Mouse (Mus musculus) stomach, embryonic 14.5 days (tissue): ENCODE results near the gene Tmem138. TPM values are rescaled to one million over a fixed set of nuclear protein-coding genes. Genes with fewer than 3 reads are reported as not detected.

ENCODE experiments used
- ATAC-seq: fragments of 200-750 bp; cut with Nextera tagmentation; 2 replicates; pipeline ENCODE4 v1.8.0; 2017; ENCODE audit warnings: low read depth, moderate TSS enrichment; ENCODE audit not compliant: insufficient number of reproducible peaks, insufficient read depth, low FRiP score
- H3K27ac ChIP-seq: fragments of 300-500 bp; sonication (generic); 2 replicates; pipeline ENCODE4 v1.5.1; 2014; ENCODE audit warnings: mild to moderate bottlenecking, low read length, moderate library complexity, mixed read lengths
- H3K27me3 ChIP-seq: fragments of 300-500 bp; sonication (generic); 2 replicates; pipeline ENCODE4 v1.6.1; 2014; ENCODE audit warnings: low read length, control low read depth, mixed read lengths; ENCODE audit not compliant: control insufficient read depth, insufficient read depth
- H3K36me3 ChIP-seq: fragments of 300-500 bp; sonication (generic); 2 replicates; pipeline ENCODE4 v1.6.1; 2014; ENCODE audit warnings: mild to moderate bottlenecking, control low read depth, low read length, moderate library complexity, mixed read lengths; ENCODE audit not compliant: control insufficient read depth, insufficient read depth
- H3K4me1 ChIP-seq: fragments of 300-500 bp; sonication (generic); 2 replicates; pipeline ENCODE4 v1.6.1; 2014; ENCODE audit warnings: low read length, control low read depth, mixed read lengths; ENCODE audit not compliant: control insufficient read depth, insufficient read depth
- H3K4me2 ChIP-seq: fragments of 300-500 bp; sonication (generic); replicated peaks from 2 replicates; pipeline ENCODE4 v1.6.1; 2014; ENCODE audit warnings: low read depth, low read length, control low read depth
- H3K4me3 ChIP-seq: fragments of 300-500 bp; sonication (generic); 2 replicates; pipeline ENCODE4 v1.5.1; 2014; ENCODE audit warnings: low read depth, low read length, control low read depth
- H3K9ac ChIP-seq: fragments of 300-500 bp; sonication (generic); replicated peaks from 2 replicates; pipeline ENCODE4 v1.6.1; 2014; ENCODE audit warnings: low read depth, mild to moderate bottlenecking, control low read depth, low read length, moderate library complexity, mixed read lengths
- H3K9me3 ChIP-seq: fragments of 300-500 bp; sonication (generic); 2 replicates; pipeline ENCODE4 v1.6.1; 2016; ENCODE audit warnings: low read depth, low read length, control low read depth; ENCODE audit not compliant: control insufficient read depth
- WGBS: fragments of 180-500 bp; shearing (Covaris S2); extraction: QIAGEN DNeasy Blood & Tissue Kit; methylation state at CpG from one replicate; pipeline ENCODE4 v1.1.7; 2014; 5-methylcytosine and 5-hydroxymethylcytosine counted together
- polyA plus RNA-seq: library from polyadenylated mRNA; unstranded; fragments of >200 nt; fragmentation: Nextera tagmentation; extraction: Ambion mirVana; gene quantifications from 2 replicates; pipeline ENCODE4 v1.2.1, GENCODE M21; 2014

Tmem138 gene
- 37.0 and 38.4 TPM in 2 replicates for polyA plus RNA-seq

DNA sequence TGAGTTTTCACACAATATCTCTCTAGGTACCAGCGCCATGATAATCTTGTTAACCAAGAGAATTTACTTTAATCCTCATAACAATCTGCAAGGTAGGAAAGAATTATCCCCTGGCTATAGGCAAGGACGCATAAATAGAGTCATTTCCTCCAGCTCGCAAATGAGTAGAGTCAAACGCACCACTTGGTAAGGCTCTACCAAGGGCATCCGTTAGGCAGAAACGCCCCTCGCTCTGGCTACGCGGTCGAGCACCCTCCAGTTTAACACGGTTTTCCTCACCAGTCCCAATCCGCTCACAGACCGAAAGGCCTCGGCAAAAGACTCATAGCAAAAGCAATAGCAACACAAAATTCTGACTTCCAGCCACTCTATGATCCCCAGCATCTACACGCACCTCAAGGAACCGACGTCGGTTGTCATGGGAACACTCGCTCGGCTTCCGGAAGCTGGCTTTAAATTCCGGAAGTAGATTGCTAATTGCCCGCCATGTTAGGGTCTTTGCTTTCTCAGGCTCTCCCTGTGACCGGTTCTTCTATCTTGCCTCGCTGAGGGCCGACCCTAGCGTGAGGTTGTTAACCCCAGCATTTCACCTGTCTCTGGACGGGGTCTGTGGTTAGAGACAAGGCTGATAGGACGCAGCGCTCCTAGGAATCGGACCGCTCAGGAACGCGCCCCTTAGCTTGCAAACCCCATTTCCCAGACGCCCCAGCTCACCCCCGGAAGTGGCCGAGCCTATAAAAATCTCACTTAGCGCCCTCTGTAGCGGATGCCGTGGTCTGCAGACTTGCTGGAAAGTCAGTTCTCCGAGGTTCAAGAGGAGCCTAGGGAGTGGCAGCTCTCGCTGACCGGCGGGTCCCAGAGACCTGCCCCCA lies at the start of gene Tmem138, which contains the start of gene Cyb561a3:
Tmem138 (minus strand) TSS at position 673 of the 872 bp plus-strand sequence.
Cyb561a3 (plus strand) TSS at position 483 of the 872 bp plus-strand sequence.
- Histone ChIP-seq H3K4me3 (peak within 1 kb of the TSS; percentile 66), H3K9ac (peak within 1 kb of the TSS; percentile 76), H3K27me3 (no peaks in the 10 kb centered on the region), H3K9me3 (no peaks in the 10 kb centered on the region), H3K4me1 (peaks cover 4% of the 10 kb centered on the region; the same call in 1 of the 2 replicates), H3K36me3 (peaks cover 17% of the 10 kb centered on the region), H3K27ac (peak within 1 kb of the TSS; percentile 71), H3K4me2 (peak within 1 kb of the TSS; percentile 88)
- under 1% methylated on average over 44 of the region's 44 CpGs for WGBS
- peak; percentile 96 for ATAC-seq

DNA sequence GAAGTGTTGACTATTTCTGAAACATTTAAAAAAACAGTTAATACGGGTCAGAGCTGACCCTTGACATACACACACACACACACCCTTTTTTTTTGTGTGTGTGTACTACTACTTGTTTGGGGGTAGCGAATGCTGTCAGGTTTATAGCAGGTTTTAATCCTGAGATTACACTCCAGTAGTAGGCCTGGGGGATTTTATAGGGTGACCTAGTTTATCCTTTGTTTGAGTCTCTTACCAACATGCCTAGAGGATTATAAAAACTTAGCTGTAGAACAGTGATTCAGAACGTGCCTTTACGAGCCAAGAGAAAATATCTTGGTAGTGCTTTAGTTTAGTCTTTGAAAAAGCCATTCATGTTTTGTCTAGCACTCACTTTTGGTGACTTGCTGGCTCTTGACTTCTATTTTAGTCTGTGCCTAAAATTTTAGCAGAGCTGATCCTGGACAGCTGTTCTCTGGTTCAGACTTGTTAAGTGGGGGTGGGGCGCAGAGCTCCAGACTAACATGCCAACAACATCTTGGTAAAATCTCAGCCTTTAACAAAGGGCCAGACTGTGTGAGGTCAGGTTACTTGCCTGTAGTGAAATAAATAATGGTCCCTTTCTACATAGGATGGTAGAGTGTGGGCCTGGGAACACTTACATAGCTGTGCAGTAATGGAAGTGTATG lies 31.5 kb upstream of the Tmem138 start:
- 72% methylated on average over 5 of the region's 5 CpGs for WGBS
- ATAC-seq = no peak
- H3K27ac ChIP-seq = no peak overlapping the region

DNA sequence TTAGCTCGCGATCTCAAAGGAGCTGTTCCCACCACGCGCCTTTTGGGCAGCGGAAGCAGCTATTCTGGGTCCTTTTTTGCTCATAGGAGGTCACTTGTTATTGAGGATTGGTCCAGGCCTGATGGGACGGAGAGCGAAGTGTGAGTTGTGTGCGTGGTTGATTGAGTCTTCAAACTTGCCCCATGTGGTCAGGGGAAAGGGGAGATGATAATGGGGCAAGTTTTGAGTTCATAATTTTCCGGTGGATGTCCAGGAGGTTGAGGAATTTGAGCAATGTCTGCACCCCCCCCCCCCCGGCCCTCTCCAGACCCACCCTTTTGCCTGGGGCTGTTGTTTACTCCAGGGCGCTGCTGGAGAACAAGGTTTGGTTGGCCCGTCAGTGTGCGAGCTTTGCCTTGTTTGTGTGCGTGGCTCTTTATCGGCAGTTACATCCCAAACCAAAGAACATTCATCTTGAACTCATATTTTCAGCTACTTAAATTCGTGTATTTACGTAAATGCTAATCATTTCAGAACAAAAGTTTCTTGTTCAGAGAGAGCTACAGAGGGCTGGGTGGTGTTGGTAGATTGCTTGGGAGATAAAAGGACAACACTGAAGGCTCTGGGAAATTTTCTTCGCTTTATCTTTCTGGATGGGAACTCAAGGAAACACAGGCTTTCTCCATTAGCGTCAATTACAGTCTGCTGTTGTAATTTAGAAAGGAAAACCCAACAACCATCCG lies 28.9 kb upstream of the Tmem138 start:
- Histone ChIP-seq H3K9me3 (no peaks in the 10 kb centered on the region), H3K27me3 (no peaks in the 10 kb centered on the region), H3K4me1 (peaks cover 27% of the 10 kb centered on the region), H3K36me3 (peaks cover 37% of the 10 kb centered on the region), H3K4me3 (peak overlapping the region; percentile 98), H3K4me2 (peak overlapping the region; percentile 85), H3K9ac (peak overlapping the region; percentile 94), H3K27ac (peak overlapping the region; percentile 93)
- 5% methylated on average over 20 of the region's 20 CpGs for WGBS
- ATAC-seq = no peak

More for the DNA sequence above, 31.5 kb upstream of the Tmem138 start:
- no peak overlapping the region for H3K4me3 ChIP-seq
- no peaks in the 10 kb centered on the region for H3K9me3 ChIP-seq
- H3K4me2 ChIP-seq = no peak overlapping the region
- no peak overlapping the region for H3K9ac ChIP-seq
- no peaks in the 10 kb centered on the region for H3K27me3 ChIP-seq
- H3K4me1 ChIP-seq = peaks cover 16% of the 10 kb centered on the region
- H3K36me3 ChIP-seq = peaks cover 63% of the 10 kb centered on the region

DNA sequence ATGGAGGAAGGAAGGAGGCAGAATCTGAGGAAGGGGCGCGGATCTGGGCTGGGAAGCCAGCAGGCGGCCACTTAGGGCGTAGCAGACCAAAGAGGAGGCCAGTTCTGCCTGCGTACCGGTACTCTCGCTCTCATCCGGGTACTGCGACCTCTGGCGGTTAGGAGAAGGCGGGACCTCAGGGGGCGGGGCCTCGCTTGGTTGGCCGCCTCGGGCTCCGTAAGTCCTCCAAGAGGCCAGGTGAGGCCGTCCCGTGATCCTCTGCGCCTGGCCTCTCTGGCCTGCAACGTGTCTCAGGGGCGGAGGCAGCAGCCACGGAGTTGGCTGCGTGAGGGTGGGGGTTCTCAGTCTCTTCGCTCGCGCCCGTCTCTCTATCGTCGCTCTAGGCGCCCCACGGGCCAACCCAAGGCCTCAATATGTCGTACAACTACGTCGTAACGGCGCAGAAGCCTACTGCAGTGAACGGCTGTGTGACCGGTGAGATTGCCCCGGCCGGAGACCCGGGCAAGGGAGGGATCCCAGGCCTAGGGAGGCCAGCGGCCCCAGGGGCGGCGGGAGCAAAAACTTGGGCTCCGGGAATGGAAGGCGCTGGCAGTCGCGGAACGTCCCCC lies 28.2 kb upstream of the Tmem138 start, which contains the start of the genes Ddb1 and Tkfc:
Ddb1 (plus strand) TSS at position 35 of the 608 bp plus-strand sequence.
Tkfc (minus strand) TSS at position 362 of the 608 bp plus-strand sequence.
- H3K27ac ChIP-seq = peak within 1 kb of the TSS; percentile 93
- WGBS = under 1% methylated on average over 49 of the region's 49 CpGs

DNA sequence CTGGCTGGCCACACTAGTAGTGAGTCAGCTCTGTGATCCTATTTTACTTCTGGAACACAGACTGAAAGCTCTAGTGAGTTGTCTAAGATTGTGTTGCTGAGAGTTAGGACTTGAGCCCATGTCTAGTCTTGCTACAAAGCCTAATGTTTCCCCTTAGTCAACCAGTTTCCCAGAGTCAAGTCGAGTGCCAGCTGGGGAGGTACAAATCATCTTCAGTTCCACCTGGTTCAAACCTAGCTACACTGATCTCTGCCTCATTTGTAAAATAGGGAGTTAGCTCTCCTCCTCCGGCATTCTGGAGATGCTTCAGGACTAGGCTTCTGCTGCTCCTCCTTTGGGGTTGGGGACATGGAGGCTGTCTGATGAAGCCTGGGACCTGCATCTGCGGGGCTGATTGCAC lies 27.4 kb upstream of the Tmem138 start:
- WGBS = 39% methylated on average over 3 of the region's 3 CpGs
- peak overlapping the region; percentile 49 for H3K9ac ChIP-seq
- ATAC-seq = no peak
- H3K4me1 ChIP-seq = peaks cover 27% of the 10 kb centered on the region
- no peaks in the 10 kb centered on the region for H3K27me3 ChIP-seq
- H3K9me3 ChIP-seq = no peaks in the 10 kb centered on the region
- peak overlapping the region; percentile 98; the same call in 1 of the 2 replicates for H3K4me3 ChIP-seq
- H3K4me2 ChIP-seq = peak overlapping the region; percentile 52
- peak overlapping the region; percentile 87 for H3K27ac ChIP-seq
- H3K36me3 ChIP-seq = peaks cover 22% of the 10 kb centered on the region

More for the DNA sequence above, 28.2 kb upstream of the Tmem138 start, which contains the start of the genes Ddb1 and Tkfc:
- ATAC-seq = peak; percentile 97
- Histone ChIP-seq H3K9ac (peak within 1 kb of the TSS; percentile 94), H3K4me3 (peak within 1 kb of the TSS; percentile 98), H3K27me3 (no peaks in the 10 kb centered on the region), H3K4me2 (peak within 1 kb of the TSS; percentile 85), H3K36me3 (peaks cover 31% of the 10 kb centered on the region), H3K4me1 (peaks cover 27% of the 10 kb centered on the region), H3K9me3 (no peaks in the 10 kb centered on the region)

DNA sequence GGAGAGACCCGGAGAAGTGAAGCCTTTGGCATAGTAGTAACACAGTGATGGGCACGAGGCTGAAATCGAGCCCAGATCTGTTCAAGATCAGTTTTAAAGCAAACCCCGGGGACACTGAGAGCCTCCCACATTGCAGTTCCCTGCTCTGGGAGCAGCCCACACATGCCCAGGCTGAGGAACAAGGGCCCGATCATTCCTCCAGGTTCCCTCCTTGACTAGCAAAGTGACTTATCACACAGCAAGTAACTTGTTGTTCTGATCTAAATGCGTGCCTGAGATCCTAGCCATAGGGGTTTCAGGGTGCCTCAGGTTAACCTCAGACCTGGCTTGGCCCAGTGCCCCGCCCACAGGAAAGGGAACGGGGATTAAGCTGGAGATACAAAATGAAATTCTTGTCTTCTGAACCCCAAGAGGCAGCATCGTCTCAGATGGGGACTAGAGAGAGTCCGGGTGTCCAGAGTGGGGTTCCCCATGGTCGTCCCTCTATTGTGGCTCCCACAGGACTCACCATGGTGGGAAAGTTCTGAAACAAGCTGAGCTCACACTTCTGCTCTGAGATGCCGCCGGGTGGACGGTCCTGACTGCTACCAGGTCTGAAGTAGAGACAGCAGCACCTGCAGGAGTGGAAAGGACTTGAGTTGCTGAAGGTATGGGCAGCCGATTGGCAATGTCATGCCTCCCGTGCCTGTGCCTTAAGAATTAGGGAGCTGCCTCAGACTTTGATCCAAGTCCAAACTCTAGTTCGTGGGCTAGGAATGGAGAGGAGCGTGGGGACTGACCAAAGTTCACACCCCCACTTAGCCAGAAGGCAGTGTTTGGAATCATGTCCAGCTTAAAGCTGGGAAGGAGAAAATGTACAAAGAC lies 26.7 kb upstream of the Tmem138 start:
- H3K9ac ChIP-seq = no peak overlapping the region

DNA sequence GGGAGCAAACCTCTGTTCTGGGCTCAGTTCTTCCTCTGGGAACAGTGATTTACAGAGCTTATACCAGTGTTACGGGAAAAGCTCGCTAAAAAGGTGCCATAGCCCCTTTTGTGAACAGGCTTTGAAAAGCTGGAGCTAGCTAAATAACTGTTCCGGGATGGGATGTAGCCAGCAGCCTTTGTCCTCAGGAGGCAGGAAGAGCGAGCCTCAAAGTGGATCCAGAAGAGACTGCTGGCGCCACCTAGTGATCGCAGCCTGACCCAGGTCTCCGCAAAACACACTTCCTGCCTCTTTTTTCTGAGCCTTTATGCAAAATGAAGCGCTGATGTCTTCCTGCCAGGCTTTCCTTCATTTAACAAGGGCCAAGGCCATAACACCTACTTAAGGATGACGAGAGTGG lies 25.6 kb upstream of the Tmem138 start:
- H3K9me3 ChIP-seq = no peaks in the 10 kb centered on the region
- peak overlapping the region; percentile 47 for H3K4me2 ChIP-seq
- peak overlapping the region; percentile 23 for H3K4me3 ChIP-seq
- 5% methylated on average over 9 of the region's 9 CpGs for WGBS
- ATAC-seq = peak; percentile 58; the same call in 1 of the 2 replicates
- H3K27ac ChIP-seq = peak overlapping the region; percentile 79
- H3K4me1 ChIP-seq = peaks cover 27% of the 10 kb centered on the region
- peaks cover 5% of the 10 kb centered on the region for H3K36me3 ChIP-seq
- peak overlapping the region; percentile 49 for H3K9ac ChIP-seq
- H3K27me3 ChIP-seq = no peaks in the 10 kb centered on the region

More for the DNA sequence above, 26.7 kb upstream of the Tmem138 start:
- H3K9me3 ChIP-seq = no peaks in the 10 kb centered on the region
- 82% methylated on average over 18 of the region's 18 CpGs for WGBS
- H3K27ac ChIP-seq = peak overlapping the region; percentile 87; the same call in 1 of the 2 replicates
- peaks cover 27% of the 10 kb centered on the region for H3K4me1 ChIP-seq
- peak overlapping the region; percentile 52; the same call in 1 of the 2 replicates for H3K4me2 ChIP-seq
- no peak for ATAC-seq
- H3K27me3 ChIP-seq = no peaks in the 10 kb centered on the region
- peaks cover 16% of the 10 kb centered on the region for H3K36me3 ChIP-seq
- H3K4me3 ChIP-seq = no peak overlapping the region
